10 mouse cellular contexts compared by ENCODE assay signal in genomic region chr13:112166338-112166802, GRCm38 (mm10).
DNase-seq lines count a peak whose midpoint lies in the region; TF ChIP-seq lines count a peak whose summit lies in the region.
"Had no signal": no experiment of that assay in that cellular context is flagged by ENCODE, and none has a peak within 500 bp of the region (broad histone marks: within the 10 kb centered on the region; RNA-seq: fewer than 3 reads in every experiment).

No protein-coding gene starts in this region.

- H3K27ac ChIP-seq in thymus, adult 2 months (ENCODE audit: control insufficient read depth, insufficient read depth, low read length): no peak overlapping the region
- 0 out of 2 replicates have a peak overlapping the region, but pooled peaks have one; percentile 31 for H3K27ac ChIP-seq in olfactory bulb, adult 2 months (ENCODE audit: insufficient read depth, low read depth, low read length)

- WGBS in thymus, adult 2 months: 43% methylated on average over 10 of the region's 10 CpGs
- 25% methylated on average over 10 of the region's 10 CpGs for WGBS in olfactory bulb, adult 2 months

- H3K4me3 ChIP-seq in thymus, adult 2 months (ENCODE audit: control insufficient read depth, insufficient read depth, low read length): no peak overlapping the region
- no peak overlapping the region for H3K4me3 ChIP-seq in olfactory bulb, adult 2 months (ENCODE audit: insufficient read depth, low read depth, low read length)

- DNase-seq in embryo, embryonic 11 days: peak; percentile 30
- DNase-seq in embryo, embryonic 10.5 days (ENCODE audit: low spot score): no peak
- DNase-seq in thymus, adult 2 months: peak; percentile 3
- DNase-seq in thymus, postnatal 10 days (ENCODE audit: low spot score in 2 of 2): no peak
- peak; percentile 39 to 69 for DNase-seq in layer of hippocampus, postnatal 14 days (ENCODE audit: low spot score in 2 of 2)
- no peak for DNase-seq in ovary, postnatal 36 days (ENCODE audit: low spot score)
- no peak for DNase-seq in urinary bladder, postnatal 14 days (ENCODE audit: low spot score)
- DNase-seq: gastrocnemius, postnatal 10 days; retina, postnatal 1 day had no signal

- H3K4me1 ChIP-seq in thymus, adult 2 months (replicated peaks; ENCODE audit: control insufficient read depth, insufficient read depth, low read length): peaks cover 8% of the 10 kb centered on the region
- H3K4me1 ChIP-seq in olfactory bulb, adult 2 months (ENCODE audit: control insufficient read depth, insufficient read depth, low read length): peaks cover 5% of the 10 kb centered on the region

- no peak for TF ChIP-seq POLR2A in thymus, adult 2 months (IDR thresholded peaks at IDR 0.05; ENCODE audit: control insufficient read depth, extremely low read depth, insufficient read depth, low read length, poor library complexity)
- TF ChIP-seq POLR2A in olfactory bulb, adult 2 months (IDR thresholded peaks at IDR 0.05; ENCODE audit: insufficient read depth, low read depth, low read length): no peak

- no peak for TF ChIP-seq CTCF in thymus, adult 2 months (IDR thresholded peaks at IDR 0.05; ENCODE audit: borderline replicate concordance, control insufficient read depth, extremely low read depth, insufficient read depth, low read length, poor library complexity)
- no peak for TF ChIP-seq CTCF in olfactory bulb, adult 2 months (IDR thresholded peaks at IDR 0.05; ENCODE audit: insufficient read depth, low read depth, low read length)

- no peaks in the 10 kb centered on the region for H3K36me3 ChIP-seq in thymus, adult 2 months (ENCODE audit: control insufficient read depth, insufficient read depth, low read length)

- H3K27me3 ChIP-seq in thymus, adult 2 months (ENCODE audit: control insufficient read depth, insufficient read depth, low read length): no peaks in the 10 kb centered on the region

Comparison
In these comparisons a context has a peak if more than half of its experiments do, and no peak if none do; other contexts are left out.
1. DNase-seq: peak in embryo, embryonic 11 days (single experiment), thymus, adult 2 months (single experiment) and layer of hippocampus, postnatal 14 days (2 of 2); none in embryo, embryonic 10.5 days (single experiment), thymus, postnatal 10 days (0 of 2), ovary, postnatal 36 days (single experiment) and urinary bladder, postnatal 14 days (single experiment).